9 mouse cellular contexts compared by ENCODE assay signal in genomic region chr2:165563298-165564058, GRCm38 (mm10). TPM values are rescaled to one million over a fixed set of nuclear protein-coding genes. Genes with fewer than 3 reads are reported as not detected.
DNase-seq lines count a peak whose midpoint lies in the region; TF ChIP-seq lines count a peak whose summit lies in the region.
"Had no signal": no experiment of that assay in that cellular context is flagged by ENCODE, and none has a peak within 500 bp of the region (broad histone marks: within the 10 kb centered on the region; RNA-seq: fewer than 3 reads in every experiment).

No protein-coding gene starts in this region.

- H3K27me3 ChIP-seq in heart, embryonic 10.5 days (ENCODE audit: insufficient read depth, poor library complexity, severe bottlenecking), result peaks cover 61% of the 10 kb centered on the region
- no peaks in the 10 kb centered on the region for H3K27me3 ChIP-seq in cerebellum, adult 2 months (ENCODE audit: control insufficient read depth, insufficient read depth, low read length)

- no peak for TF ChIP-seq CTCF in cerebellum, adult 2 months (IDR thresholded peaks at IDR 0.05; ENCODE audit: borderline replicate concordance, insufficient read depth, low read depth, low read length)

- intact Hi-C loops in heart, postnatal 25 days (cut with DNase I), result no loop called here

- no peaks in the 10 kb centered on the region for H3K36me3 ChIP-seq in heart, embryonic 10.5 days

- H3K27ac ChIP-seq in heart, embryonic 10.5 days, result no peak overlapping the region
- H3K27ac ChIP-seq in cerebellum, adult 2 months (ENCODE audit: insufficient read depth, low read length), result no peak overlapping the region
- H3K27ac ChIP-seq: heart, adult 2 months had no signal

- peak overlapping the region; percentile 63 for H3K4me3 ChIP-seq in heart, embryonic 10.5 days
- peak overlapping the region; percentile 7 for H3K4me3 ChIP-seq in cerebellum, adult 2 months (replicated peaks; ENCODE audit: insufficient read depth, low read depth, low read length)
- H3K4me3 ChIP-seq: heart, adult 2 months had no signal

- DNase-seq in heart, embryonic 10.5 days (ENCODE audit: low spot score), result no peak
- no peak for DNase-seq in heart, postnatal 25 days (ENCODE audit: low spot score)
- DNase-seq in cerebellum, adult 2 months, result peak; percentile 70 to 71
- DNase-seq in gastrocnemius, postnatal 4 days (ENCODE audit: low spot score in 2 of 2), result peak; percentile 30 to 49
- peak; percentile 45 for DNase-seq in kidney, postnatal 14 days
- DNase-seq in lung, postnatal 36 days, result peak; percentile 13
- DNase-seq in thymus, adult 18-20 months, result peak; percentile 7 to 11
- DNase-seq in spleen, adult 18-20 months, result no peak

- no peaks in the 10 kb centered on the region for H3K9me3 ChIP-seq in heart, embryonic 10.5 days

- WGBS in heart, embryonic 10.5 days, result 2% methylated on average over 52 of the region's 52 CpGs
- under 1% methylated on average over 52 of the region's 52 CpGs for WGBS in cerebellum, adult 2 months

- no peak for TF ChIP-seq POLR2A in cerebellum, adult 2 months (IDR thresholded peaks at IDR 0.05; ENCODE audit: borderline replicate concordance, insufficient read depth, low read length)

- peaks cover 12% of the 10 kb centered on the region for H3K4me1 ChIP-seq in heart, embryonic 10.5 days
- peaks cover 11% of the 10 kb centered on the region for H3K4me1 ChIP-seq in cerebellum, adult 2 months (ENCODE audit: control insufficient read depth, insufficient read depth, low read length)

RNA-seq across cellular contexts. Expression of gene Eya2, which starts 31.4 kb away (rescaled TPM):
- polyA plus RNA-seq in heart, embryonic 10.5 days (2016; fragmentation: Nextera tagmentation; extraction: Ambion mirVana), result 0.34 and 1.7 TPM in 2 replicates
- 1 to 10 TPM; 1.4 to 1.8 TPM for total RNA-seq in heart, postnatal 25 days (2021)
- 9.9 and 10.9 TPM in 2 replicates for polyA plus RNA-seq in cerebellum, adult 2 months (2012; rRNA removed)
- 10 to 100 TPM in 1 of 2 experiments, 1 to 10 TPM in 1; 6.0 to 15.0 TPM for total RNA-seq in gastrocnemius, postnatal 4 days (2021)

RNA-seq across cellular contexts. Expression of gene Slc2a10, which starts 59.9 kb away (rescaled TPM):
- polyA plus RNA-seq in heart, embryonic 10.5 days (2016; fragmentation: Nextera tagmentation; extraction: Ambion mirVana), result 4.2 and 4.6 TPM in 2 replicates
- 1 to 10 TPM; 4.1 to 4.2 TPM for total RNA-seq in heart, postnatal 25 days (2021)
- polyA plus RNA-seq in cerebellum, adult 2 months (2012; rRNA removed), result 2.3 TPM in 2 replicates
- total RNA-seq in gastrocnemius, postnatal 4 days (2021), result 1 to 10 TPM; 5.3 to 5.4 TPM

Comparison
In these comparisons a context has a peak if more than half of its experiments do, and no peak if none do; other contexts are left out.
1. DNase-seq: peak in cerebellum, adult 2 months (2 of 2), gastrocnemius, postnatal 4 days (2 of 2), kidney, postnatal 14 days (single experiment), lung, postnatal 36 days (single experiment) and thymus, adult 18-20 months (2 of 2); none in heart, embryonic 10.5 days (single experiment), heart, postnatal 25 days (single experiment) and spleen, adult 18-20 months (0 of 2).